Mouse (Mus musculus) heart, adult 2 months (tissue): Measurements from ENCODE around the gene Musk.

Source experiments
- CTCF ChIP-seq: fragments of 200-600 bp; IDR thresholded peaks from 2 replicates; pipeline ENCODE4 v1.8.1; 2022; ENCODE audit warnings: antibody characterized with exemption, mild to moderate bottlenecking, moderate library complexity
- POLR2A ChIP-seq: fragments of 200-500 bp; IDR thresholded peaks from 2 replicates; pipeline ENCODE4 v1.6.1; 2011; ENCODE audit warnings: mild to moderate bottlenecking, low read depth, low read length, control low read depth; ENCODE audit not compliant: insufficient read depth

DNA sequence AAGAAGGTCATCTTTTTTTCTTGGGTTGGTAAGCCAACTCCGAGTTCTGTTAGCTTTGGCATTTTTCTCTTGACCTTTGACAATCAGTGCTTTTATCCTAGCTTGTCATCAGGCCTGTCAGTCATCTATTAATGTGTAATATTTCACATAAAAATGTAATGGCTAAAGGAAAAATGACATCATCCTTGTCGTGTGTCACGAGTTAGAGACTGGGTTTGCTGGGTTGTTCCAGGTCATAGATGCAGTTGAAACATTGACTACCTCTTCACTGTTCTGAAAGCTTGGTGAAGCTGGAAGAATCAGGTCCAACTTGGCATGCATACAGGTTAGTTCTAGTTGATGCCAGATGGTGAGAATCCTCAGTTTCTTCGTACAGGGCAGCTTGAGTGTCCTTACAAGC is 34.5 kb downstream of the Musk start:
- no peak for TF ChIP-seq CTCF
- no peak for TF ChIP-seq POLR2A
